Mouse (Mus musculus) c-Kit-positive CD71-negative TER-119-negative erythroid progenitor cells, embryonic 14.5 days (primary cell): ENCODE measurements around the gene Podxl2.
A peak's percentile ranks its signal among the peaks of the same experiment; 100 is the strongest.

Experiments used
- DNase-seq: peaks from one replicate; pipeline ENCODE4 v3.0.0-alpha.2; 2013; ENCODE audit warnings: low read depth

The Podxl2 gene

GRCm38 (mm10) chr6:88889410-88890042 lies 14.7 kb upstream of the Podxl2 start:
- no peak for DNase-seq

- no peak for DNase-seq
Measured at GRCm38 (mm10) chr6:88886417-88886967, 11.6 kb upstream of the Podxl2 start.

- no peak for DNase-seq
Measured at GRCm38 (mm10) chr6:88885644-88886416, 11.0 kb upstream of the Podxl2 start.

DNA sequence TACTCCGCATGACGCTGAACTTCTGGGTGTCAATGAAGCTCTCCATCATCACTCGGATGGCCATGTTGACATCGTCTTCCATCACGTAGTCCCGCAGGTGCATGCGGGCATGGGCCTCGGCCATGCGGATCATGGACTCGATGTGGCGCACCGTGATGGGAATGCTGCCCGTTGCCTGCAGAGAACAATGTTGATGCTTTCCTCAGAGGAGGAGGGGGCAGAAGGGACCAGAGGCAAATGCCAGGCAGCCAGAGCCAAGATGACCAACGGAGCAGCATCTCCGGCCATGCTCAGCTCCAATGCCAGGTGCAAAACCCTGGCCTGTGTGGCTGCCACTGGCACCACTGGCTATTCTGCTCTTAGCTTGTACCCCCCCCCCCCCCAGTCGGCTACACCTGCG lies 9.8 kb upstream of the Podxl2 start:
- DNase-seq: no peak

DNA sequence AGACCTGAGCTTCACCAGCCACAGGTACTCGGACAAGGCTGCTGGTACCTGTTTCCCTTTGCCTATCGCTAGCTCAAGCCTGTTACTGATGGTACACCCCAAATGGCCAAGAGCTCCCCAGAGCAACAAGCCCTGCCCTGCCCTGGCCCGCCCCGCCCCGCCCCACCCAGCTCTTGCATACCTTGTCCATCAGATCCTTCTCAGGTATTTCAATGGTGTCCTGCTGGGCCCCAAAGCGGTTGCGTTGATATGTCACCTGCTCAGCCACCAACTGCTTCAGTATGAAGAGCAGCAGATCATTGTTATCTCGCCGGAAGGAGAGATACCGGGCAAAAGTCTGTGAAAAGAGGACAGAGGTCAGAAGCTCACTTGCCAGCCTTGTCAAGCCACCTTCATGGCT lies 9.4 kb upstream of the Podxl2 start:
- DNase-seq: no peak

DNA sequence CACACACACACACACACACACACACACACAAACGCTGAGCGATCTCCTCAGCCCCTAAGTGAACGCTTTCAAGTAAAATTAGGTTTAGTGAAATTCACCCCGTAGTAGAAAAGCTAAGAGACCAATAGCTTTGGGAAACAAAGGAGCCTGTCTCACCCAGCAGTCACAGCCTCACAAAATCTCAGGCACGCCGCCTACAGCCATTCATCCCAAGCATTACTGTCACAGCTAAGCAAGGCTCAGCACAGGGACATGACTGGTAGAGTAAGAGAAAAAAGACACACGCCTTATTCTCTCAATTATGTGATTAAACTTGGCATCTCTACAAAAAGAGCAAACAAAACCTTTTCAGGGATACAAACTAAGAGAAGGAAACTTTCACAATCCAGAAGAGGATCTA lies 6.5 kb upstream of the Podxl2 start:
- DNase-seq: no peak

- no peak for DNase-seq
Measured at GRCm38 (mm10) chr6:88879471-88879870, 4.6 kb upstream of the Podxl2 start.

DNA sequence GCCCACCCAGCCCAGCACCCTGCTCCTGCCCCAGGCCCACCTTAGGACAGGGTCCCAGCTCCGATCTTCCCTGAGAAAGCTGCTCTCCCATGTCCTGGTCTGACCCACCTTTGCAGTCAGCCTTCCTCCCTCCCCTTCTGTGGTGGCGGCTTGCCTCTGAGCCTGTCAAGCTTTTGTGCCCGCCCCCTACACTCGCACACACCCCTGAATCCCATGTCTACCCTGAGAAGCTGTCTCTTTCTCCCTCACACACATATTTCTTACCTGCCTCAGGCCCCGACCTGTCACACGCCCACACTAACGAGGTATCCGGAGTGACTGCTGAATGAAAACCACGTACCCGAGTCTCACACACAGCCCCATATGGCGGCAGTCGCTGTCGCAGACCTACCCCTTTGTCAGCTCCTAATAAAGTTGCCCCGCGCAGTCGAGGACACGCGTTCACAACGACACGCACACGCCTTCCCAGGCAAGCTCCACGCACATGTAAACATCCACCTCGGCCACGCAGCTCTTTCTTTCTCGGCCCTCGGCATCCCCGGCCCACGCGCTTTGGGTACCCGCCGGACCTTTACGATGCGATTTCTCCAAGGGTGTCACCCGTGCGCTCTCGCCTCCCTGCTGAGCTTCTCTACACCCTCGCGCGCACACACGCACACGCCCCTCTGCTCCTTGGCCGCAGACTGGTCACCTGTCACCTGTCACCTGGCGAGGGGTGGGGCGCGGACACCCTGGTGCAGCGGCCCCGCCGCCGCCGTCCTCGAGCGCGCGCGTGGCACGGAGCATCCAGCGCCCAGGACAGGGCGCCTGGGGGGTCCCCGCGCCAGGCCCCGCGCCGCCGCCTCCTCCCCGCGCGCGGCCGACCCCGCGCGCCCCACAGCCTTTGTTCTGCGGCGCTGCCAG lies 628 bp downstream of the Podxl2 start:
- DNase-seq: no peak

GRCm38 (mm10) chr6:88872811-88873210 lies 2.0 kb downstream of the Podxl2 start:
- DNase-seq: no peak

GRCm38 (mm10) chr6:88871546-88871945 lies 3.3 kb downstream of the Podxl2 start:
- no peak for DNase-seq

DNA sequence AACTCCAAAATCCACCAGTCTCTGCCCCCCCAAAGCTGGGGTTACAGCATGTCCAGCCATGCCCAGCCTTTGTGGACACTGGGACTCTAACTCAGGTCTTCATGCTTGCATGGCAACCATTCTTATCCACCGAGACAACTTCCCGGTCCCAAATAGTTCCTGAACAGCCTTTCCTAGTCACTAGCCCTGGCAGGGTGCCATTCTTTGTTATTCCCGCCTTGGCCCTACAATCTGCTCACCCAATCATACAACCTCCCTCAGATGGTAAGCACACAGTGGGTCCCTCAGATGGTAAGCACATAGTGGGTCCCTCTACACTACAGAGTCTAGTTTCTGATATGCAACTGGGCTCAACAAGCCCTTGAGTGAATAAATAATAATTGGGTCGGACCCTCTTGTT lies 4.2 kb downstream of the Podxl2 start:
- DNase-seq: no peak

DNA sequence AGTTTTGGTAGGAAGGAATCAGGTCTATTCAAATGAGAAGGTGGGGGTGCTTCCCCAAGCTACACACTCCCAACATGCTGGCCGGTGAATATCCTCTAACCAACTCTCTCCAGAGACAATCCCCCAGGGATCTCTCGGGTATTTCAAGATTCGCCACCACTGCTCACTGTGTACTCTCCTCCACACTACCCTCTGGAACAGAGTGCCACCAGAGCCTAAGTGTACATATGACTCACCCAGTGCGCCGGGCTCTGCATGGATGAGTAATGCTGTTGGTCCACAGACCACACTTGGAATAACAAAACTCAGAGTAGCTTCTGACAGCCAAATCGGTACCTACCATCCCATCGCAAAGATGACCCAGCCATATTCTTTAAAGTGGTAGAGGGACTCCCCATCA lies 5.4 kb downstream of the Podxl2 start:
- DNase-seq: no peak

GRCm38 (mm10) chr6:88865704-88866103 lies 9.1 kb downstream of the Podxl2 start:
- DNase-seq: no peak

DNA sequence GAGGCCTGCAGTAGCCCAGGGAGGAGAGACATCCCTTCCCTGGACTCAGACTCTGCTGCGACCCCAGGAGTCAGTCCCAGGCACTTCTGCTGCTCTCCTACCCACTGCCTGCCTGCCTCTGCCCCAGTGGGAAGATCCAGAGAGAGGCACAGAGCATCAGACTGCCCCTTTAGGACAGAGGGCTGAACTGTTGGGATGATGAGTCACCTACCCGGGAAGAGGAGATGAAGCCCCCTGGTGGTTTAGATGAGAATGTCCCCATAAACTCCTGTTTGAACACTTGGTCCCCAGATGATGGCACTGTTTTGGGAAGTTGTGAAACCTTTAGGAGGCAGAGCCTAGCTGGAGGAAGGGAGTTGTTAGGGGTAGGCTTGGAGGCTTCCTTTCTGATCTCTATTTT lies 13.9 kb downstream of the Podxl2 start:
- peak; percentile 65 for DNase-seq

DNA sequence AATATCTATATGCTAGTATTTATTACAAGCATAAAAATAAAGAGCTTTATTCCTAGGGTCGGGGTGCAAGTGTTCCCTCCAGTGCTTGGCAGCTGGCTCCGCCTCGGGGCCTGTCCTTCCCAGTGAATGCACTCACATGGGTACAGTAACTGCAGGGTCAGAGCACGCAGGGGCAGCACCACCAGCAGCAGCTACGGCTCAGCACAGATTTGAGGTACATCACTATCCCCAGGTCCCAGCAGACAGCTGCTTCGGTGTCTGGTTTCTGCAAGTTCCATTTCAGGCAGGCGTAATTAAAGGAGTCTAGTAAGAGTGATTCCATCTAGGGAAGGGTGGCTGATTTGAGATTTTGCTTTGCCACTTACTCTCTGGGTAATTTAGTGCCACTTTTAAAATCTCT lies 16.5 kb downstream of the Podxl2 start:
- no peak for DNase-seq

DNA sequence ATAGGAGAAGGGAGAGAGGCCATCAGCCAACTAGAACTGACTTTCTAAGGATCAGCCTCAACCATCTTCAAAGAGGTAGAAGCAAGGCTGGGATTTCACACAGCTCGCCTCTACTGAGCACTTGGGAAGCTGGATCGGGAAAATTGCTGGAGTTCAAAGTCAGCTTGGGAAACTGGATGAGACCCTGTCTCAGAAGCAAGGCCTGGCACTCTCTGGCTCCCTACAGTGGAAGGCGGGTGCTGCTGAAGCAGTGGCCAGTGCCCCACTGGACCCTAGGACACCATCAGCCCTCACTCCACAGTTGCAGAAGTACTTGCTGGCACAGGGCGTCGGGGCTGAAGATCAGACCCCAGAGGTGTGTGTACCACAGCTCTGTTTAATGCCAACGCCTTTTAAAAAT lies 17.0 kb downstream of the Podxl2 start:
- no peak for DNase-seq

DNA sequence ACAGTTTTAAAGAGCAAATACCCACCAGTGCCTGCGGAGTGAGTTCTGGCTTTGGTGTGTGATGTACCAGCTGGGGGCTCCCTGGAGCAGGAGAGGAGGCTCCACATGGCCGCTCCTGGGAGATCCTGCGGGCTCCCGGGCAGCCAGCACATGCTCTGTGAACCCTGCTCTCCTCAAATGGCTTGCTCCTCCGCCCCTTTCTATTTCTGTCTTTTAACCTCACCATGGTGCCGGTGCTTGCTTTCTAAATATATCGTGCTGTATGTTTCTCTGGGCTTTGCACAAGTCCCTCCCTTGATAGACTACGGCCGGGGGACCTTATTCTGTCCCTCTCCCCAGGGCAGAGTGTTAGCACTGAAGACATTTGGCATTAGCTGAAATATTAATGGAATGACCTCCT lies 17.6 kb downstream of the Podxl2 start:
- DNase-seq: no peak

DNA sequence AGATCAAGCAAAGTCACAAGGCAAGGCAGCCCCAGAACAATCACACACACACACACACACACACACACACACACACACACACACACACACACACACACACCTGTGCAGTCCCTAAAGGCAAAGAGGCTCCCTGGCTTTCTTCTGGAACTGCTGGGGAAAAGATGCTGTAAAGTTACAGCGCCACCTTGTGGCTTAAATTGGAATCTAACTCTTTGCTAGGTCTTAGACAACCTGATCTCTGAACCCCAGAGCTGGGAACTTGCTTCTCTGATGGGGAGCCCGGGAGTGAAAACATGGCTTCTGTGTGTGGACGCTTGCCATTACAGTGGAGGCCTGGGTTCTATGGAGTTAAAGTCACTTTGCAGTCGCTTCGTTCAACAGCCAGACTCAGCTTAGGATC lies 19.2 kb downstream of the Podxl2 start:
- peak; percentile 81 for DNase-seq

- no peak for DNase-seq
Measured at GRCm38 (mm10) chr6:88854509-88854908, 20.3 kb downstream of the Podxl2 start.

DNA sequence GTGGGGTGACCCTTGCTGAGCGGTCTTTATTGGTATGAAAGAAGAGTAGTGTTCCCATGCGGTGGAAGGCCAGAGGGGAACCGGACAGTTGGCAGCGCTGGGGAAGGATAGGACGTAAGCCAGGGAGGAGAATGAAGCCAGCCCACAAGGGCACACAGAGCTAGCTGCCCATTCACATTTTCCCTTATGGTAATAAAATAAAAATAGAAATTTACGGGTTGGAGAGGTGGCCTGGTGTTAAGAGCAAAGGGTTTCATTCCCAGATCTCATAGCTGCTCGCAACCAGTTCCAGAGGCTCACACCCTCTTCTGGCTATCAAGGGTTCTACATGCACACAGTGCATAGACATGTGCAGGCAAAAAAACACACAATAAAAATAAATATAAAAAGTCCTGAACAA lies 24.8 kb downstream of the Podxl2 start:
- no peak for DNase-seq

- no peak for DNase-seq
Measured at GRCm38 (mm10) chr6:88849270-88849669, 25.6 kb downstream of the Podxl2 start.

DNA sequence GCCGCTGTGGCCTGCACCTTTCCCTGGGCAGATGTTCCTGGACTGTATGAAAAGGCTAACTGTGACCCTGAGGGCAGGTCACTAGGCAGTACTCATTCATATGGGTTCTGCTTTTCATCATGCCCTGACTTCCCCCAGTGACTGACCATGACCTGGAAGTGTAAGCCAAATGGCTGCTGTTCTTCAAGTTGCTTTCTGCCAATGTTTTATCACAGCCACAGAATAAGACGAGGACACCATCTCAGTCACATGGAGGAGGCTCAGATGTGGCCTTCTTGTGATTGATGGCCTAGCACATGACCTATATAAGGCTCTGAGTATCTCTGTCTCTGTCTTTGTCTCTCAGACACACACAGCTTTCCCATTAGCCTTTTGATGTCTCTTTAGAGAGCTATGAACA lies 27.3 kb downstream of the Podxl2 start:
- DNase-seq: no peak
